Mouse (Mus musculus) CH12F3 (cell line): ENCODE measurements around the gene Serpinb9d.
"Not testable (repeated sequence)": the region's sequence is repeated elsewhere in the genome, so short reads cannot be mapped to it uniquely, and the experiment has no call there.

Experiments
- in situ Hi-C: fragments of 300-500 bp; cut with MboI; formaldehyde crosslinking; loops from 2 replicates; pipeline ENCODE4 v1.14.3; 2020; ENCODE audit warnings: low sequenced_read_pairs

Gene Serpinb9d

GRCm38 (mm10) chr13:33192659-33193058 is at the start of gene Serpinb9d:
Gene Serpinb9d, plus strand, starts transcription at chr13:33192959.
- in situ Hi-C loops = no loop called here

- in situ Hi-C loops = no loop called here
Measured at GRCm38 (mm10) chr13:33159642-33160041, 33.1 kb upstream of the Serpinb9d start, which contains the start of gene Serpinb9c. Gene Serpinb9c, minus strand, starts transcription at chr13:33159742.

GRCm38 (mm10) chr13:33190486-33190885 is 2.3 kb upstream of the Serpinb9d start:
- in situ Hi-C loops = not testable (repeated sequence)

GRCm38 (mm10) chr13:33199740-33200139 is 7.0 kb downstream of the Serpinb9d start:
- in situ Hi-C loops = no loop called here

GRCm38 (mm10) chr13:33249312-33249711 is 56.6 kb downstream of the Serpinb9d start, which contains the start of gene Serpinb9e:
Gene Serpinb9e, plus strand, starts transcription at chr13:33249612.
- in situ Hi-C loops = not testable (repeated sequence)
